Mouse (Mus musculus) gastrocnemius, postnatal 14 days (tissue): Measurements from ENCODE around the gene Sprr2i. TPM values are rescaled to one million over a fixed set of nuclear protein-coding genes. Genes with fewer than 3 reads are reported as not detected.

Experiments
- DNase-seq: peaks from one replicate; pipeline ENCODE4 v3.0.0; 2021; ENCODE audit warnings: mixed read lengths
- intact Hi-C: fragments of 180-260 bp; cut with DNase I; formaldehyde crosslinking; loops from one replicate; pipeline ENCODE4 v1.15.1; 2025; ENCODE audit warnings: low total_unique reads
- long read RNA-seq, 2 experiments: library from polyadenylated mRNA; stranded (forward); transcript quantifications; one replicate each; pipeline ENCODE4 v2.0.0; 2021
- total RNA-seq, 2 experiments: library from RNA; stranded (reverse); gene quantifications; 2 replicates each; pipeline ENCODE4 v1.2.3; 2021

Sprr2i gene
- not detected for total RNA-seq
- long read RNA-seq, experiment 1 = 0 reads
- long read RNA-seq, experiment 2 = 0 reads

DNA sequence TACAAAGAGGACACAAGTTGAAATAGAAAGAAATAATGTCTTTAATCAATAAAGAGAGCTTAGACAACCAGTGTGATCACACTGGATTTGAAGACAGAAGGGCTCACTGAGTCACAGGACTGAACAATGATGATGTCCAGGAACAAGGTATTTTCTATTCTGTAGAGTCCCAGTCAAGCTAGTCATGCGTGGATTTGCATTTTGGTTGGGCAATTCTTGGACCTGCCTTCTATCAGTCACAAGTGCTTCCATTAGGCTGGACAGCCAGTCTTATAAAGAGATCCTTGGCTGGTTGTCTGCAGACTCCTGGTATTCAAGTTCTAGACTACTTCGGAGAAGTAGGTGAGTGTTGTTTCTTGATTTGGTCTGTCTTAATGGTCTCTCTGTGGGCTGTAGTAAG lies at the start of gene Sprr2i:
Sprr2i (plus strand) TSS at position 301 of the 400 bp plus-strand sequence.
- DNase-seq = no peak
- intact Hi-C loops = no loop called here

- no peak for DNase-seq
- intact Hi-C loops = no loop called here
Observed at GRCm38 (mm10) chr3:92361619-92362018, 46.2 kb upstream of the Sprr2i start.

DNA sequence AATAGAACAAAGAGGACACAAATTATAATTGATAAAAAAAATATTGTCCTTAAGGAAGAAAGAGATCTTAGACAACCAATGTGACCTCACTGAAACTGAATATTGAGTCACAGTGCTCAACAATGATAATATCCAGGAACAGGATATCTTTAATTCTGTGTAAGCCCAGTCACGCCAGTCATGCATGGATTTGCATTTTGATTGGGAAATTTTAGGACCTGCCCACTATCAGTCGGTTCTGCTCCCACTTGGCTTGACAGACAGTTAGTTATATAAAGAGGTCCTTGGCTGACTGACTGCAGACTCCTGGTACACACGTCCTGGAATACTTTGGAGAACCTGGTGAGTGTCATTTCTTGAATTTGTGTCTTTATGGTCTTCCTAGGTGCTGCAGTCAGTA lies 42.9 kb upstream of the Sprr2i start, which contains the start of gene Sprr2f:
Sprr2f (plus strand) TSS at position 301 of the 400 bp plus-strand sequence.
- intact Hi-C loops = no loop called here
- DNase-seq = no peak

GRCm38 (mm10) chr3:92373613-92374012 lies 34.2 kb upstream of the Sprr2i start:
- intact Hi-C loops = no loop called here

GRCm38 (mm10) chr3:92385385-92385784 lies 22.4 kb upstream of the Sprr2i start, which contains the start of gene Sprr2h:
Sprr2h (plus strand) TSS chr3:92385685.
- intact Hi-C loops = no loop called here
- no peak for DNase-seq

More at GRCm38 (mm10) chr3:92373613-92374012, 34.2 kb upstream of the Sprr2i start:
- DNase-seq = no peak

DNA sequence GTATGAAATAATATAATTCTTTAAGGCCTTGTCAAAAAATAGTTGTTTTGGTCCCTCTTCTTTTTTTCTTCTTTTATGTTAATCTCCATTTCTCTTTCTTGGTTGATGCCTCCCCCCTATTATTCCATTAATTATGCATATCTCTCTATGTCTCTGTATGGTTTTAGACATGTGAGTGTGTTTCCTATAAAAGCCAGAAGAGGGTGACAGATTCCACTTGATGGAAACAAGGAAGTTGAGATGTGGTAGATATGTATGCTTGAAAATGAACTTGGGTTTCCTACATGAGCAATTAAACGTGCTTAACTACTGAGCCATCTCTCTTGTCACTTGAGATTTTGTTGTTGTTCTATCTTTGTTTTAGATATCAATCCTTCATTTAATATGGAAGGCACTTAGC lies 13.5 kb upstream of the Sprr2i start:
- intact Hi-C loops = no loop called here
- DNase-seq = no peak

GRCm38 (mm10) chr3:92417782-92418181 lies 10.0 kb downstream of the Sprr2i start, which contains the start of gene Sprr2j-ps:
Sprr2j-ps (plus strand) TSS chr3:92418082.
- no peak for DNase-seq

GRCm38 (mm10) chr3:92429323-92429722 lies 21.5 kb downstream of the Sprr2i start, which contains the start of gene Gm9774:
Gm9774 (minus strand) TSS chr3:92429423.
- DNase-seq = no peak
- intact Hi-C loops = no loop called here

More at GRCm38 (mm10) chr3:92417782-92418181, 10.0 kb downstream of the Sprr2i start, which contains the start of gene Sprr2j-ps:
- intact Hi-C loops = no loop called here

DNA sequence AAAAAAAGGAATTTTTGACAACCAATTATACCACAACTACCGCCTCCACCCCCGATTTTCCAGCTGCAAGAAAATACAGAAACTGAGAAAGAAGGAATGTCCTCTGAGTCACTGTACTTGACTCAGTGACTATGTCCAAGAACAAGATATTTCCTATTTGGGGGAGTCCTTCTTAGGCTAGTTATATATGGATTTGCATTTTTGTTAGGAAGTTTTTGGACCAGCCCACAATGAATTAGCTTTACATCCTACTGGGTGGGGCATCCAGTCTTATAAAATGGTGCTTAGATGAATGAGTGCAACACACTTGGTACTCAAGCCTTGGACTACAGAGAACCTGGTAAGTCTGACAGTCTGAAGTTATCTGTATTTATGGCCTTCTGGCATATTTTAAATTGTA lies 24.5 kb downstream of the Sprr2i start, which contains the start of gene Sprr2k:
Sprr2k (plus strand) TSS at position 301 of the 400 bp plus-strand sequence.
- intact Hi-C loops = no loop called here
- no peak for DNase-seq

GRCm38 (mm10) chr3:92438689-92439088 lies 30.9 kb downstream of the Sprr2i start, which contains the start of gene Sprr1b:
Sprr1b (minus strand) TSS chr3:92438789.
- DNase-seq = no peak
- intact Hi-C loops = no loop called here

GRCm38 (mm10) chr3:92440177-92440576 lies 32.4 kb downstream of the Sprr2i start:
- no peak for DNase-seq
- intact Hi-C loops = no loop called here

DNA sequence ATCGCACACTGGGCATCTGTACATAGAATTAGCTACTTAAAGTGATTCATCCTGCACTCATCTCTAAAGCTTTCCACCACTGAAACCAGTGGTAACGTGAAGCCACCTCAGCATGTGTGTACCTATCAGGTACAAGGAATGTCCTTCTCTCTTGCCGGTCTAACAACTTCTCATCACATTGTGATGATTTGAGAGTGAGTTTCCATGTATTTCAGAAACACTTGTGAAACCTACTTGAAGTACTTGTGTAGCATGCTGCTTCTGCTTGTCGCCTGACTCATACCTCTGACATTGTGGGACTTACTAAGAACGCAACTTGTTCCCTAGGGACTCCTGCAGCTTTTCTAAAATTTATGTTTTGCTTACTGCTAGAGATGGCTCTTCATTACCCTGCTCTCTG lies 47.4 kb downstream of the Sprr2i start:
- no peak for DNase-seq
- intact Hi-C loops = no loop called here

GRCm38 (mm10) chr3:92458620-92459019 lies 50.8 kb downstream of the Sprr2i start, which contains the start of gene Sprr3:
Sprr3 (minus strand) TSS chr3:92458720.
- DNase-seq = no peak
- intact Hi-C loops = no loop called here

Other genes starting within 250 kb of the Sprr2i start
- gene Sprr2a1, start 192.2 kb upstream of the Sprr2i start, total RNA-seq = not detected
- gene Sprr2a2, start 192.1 kb upstream of the Sprr2i start, total RNA-seq = not detected
- gene Sprr2a3, start 122.6 kb upstream of the Sprr2i start, total RNA-seq = not detected
- gene Sprr2b, start 91.4 kb upstream of the Sprr2i start, total RNA-seq = not detected
- not detected for gene Sprr2d, start 68.9 kb upstream of the Sprr2i start, total RNA-seq
- not detected for gene Sprr2e, start 55.8 kb upstream of the Sprr2i start, total RNA-seq
- not detected for gene Sprr2f, start 42.8 kb upstream of the Sprr2i start, total RNA-seq
- not detected for gene Sprr2h, start 22.3 kb upstream of the Sprr2i start, total RNA-seq
- not detected for gene Sprr2j-ps, start 10.1 kb downstream of the Sprr2i start, total RNA-seq
- 1 to 10 TPM; 2.7 to 3.8 TPM for gene Gm9774, start 21.4 kb downstream of the Sprr2i start, total RNA-seq
- gene Sprr2k, start 24.6 kb downstream of the Sprr2i start, total RNA-seq = not detected
- gene Sprr1b, start 30.8 kb downstream of the Sprr2i start, total RNA-seq = not detected
- not detected for gene Sprr3, start 50.7 kb downstream of the Sprr2i start, total RNA-seq
- gene Sprr1a, start 77.9 kb downstream of the Sprr2i start, total RNA-seq = not detected
- gene Sprr4, start 92.5 kb downstream of the Sprr2i start, total RNA-seq = not detected
- gene 2310046K23Rik, start 126.5 kb downstream of the Sprr2i start, total RNA-seq = not detected
- gene Ivl, start 165.7 kb downstream of the Sprr2i start, total RNA-seq = not detected
- gene Smcp, start 181.0 kb downstream of the Sprr2i start, total RNA-seq = not detected
- gene 2210017I01Rik, start 199.5 kb downstream of the Sprr2i start, total RNA-seq = not detected
- not detected for gene Lce6a, start 213.7 kb downstream of the Sprr2i start, total RNA-seq
- not detected for gene Lce1a1, start 240.3 kb downstream of the Sprr2i start, total RNA-seq
- not detected for gene Lce1b, start 248.9 kb downstream of the Sprr2i start, total RNA-seq